Mouse (Mus musculus): ENCODE measurements around the gene Eif2b5.

Gene Eif2b5

DNA sequence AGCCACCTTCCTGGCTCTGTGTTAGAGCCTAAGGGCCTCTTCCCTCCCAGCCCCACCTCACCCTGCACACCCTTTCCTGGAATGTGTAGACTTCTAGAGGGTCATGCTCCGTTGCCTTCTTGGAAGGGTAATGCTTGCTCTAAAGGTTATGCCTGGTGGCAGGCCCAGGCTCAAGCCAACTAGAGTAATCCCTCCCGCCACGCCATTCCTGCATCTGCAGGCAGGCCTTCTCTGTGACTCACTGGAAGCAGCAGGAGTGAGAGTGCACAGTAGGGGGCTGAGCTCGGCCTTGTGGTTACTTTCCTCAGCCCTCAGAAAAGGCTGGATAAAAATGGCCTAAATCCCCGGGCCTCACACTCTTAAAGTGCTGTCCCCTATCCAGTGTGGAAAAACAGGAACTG lies 38.5 kb downstream of the Eif2b5 start:
- peak; percentile 39 for DNase-seq (ENCODE audit: low spot score)

DNA sequence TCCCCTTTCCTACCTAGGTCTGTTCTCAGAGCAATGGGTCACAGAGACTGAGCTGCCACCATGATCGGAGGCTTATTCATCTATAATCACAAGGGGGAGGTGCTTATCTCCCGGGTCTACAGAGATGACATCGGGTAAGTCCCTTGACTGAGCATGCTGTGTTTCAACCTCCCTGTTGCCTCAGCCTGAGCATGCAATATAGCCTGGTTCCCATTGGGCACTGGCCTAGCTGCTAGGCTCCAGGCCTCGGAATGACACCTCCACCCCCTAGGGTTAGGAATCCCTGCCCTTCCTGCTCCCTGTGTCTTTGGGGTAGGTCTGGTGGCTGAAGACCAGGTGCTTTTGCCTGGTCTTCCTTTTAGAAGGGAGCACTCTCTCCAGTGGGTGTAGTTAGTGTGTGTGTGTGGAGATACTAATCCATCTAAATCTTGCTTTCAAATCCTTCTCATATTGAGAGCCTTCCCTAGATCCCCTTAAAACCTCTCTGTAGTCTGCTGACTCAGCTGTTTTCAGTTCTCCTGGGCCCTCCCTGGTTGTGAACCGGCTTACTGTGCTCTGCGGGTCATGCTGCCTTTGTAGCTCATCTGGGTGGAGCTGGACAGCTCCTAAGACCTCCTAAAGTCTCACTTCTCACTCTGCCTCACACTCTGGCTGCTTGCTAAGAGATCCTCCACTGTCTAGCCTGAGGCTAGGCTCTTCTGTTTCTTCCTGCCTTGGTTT lies 39.1 kb downstream of the Eif2b5 start:
- no peak for DNase-seq (ENCODE audit: low spot score)

DNA sequence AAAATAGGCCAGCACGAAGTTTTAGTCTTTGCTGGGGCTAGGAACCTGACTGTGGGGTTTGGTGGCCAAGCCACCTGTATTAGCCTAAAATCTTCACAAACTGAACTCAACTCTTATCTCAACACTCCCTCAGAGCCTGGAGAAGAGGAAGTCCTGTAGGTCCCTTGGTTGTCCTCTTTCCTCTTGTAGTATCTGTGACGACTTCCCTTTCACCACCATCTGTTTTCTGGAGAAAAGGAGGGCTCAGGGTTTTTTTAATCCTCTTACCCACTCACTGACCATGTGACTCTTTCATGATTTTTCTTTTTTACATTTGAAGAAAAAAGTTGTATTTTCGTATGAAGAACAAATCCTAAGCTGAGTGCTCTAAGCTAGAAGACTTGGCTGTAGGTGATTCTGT lies 41.0 kb downstream of the Eif2b5 start:
- DNase-seq (ENCODE audit: low spot score): no peak

DNA sequence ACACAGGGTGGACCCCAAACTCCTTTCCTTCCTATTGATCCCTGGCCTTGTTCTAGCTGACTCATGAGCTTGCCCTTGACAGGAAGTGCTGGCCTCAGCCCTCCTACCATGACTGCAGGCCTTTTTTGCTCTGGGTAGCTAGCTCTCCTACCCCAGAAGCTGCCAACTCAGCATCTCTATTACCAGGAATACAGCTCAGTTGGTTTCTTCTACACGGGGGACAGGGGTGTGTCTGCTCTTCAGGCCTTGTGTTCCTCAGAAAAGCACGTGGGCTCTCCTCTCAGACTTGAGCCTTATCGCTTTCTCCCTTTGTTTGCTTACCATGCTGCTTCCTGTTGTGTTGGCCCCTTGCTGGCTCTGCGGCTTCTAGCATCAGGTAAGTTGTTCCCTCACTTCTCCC lies 41.8 kb downstream of the Eif2b5 start:
- DNase-seq (ENCODE audit: low spot score): no peak

DNA sequence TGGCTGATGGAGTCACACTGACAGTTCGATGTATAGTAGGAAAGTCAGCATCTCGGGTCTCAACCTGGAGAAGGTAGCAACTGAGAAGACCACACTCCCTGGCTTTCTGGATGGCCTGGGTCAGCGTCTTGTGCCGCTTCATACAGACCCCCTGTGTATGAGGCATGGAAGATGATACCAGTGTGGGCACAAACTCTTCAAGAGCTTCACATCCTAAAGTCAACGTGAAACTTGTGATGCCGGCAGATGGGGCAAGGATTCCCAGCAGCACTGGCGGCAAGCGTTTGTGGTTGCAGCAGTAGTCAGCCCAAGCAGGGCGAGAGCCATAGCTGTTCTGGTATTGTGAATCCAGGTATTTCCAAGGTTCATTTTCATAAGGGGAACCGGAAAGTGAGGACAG lies 47.1 kb downstream of the Eif2b5 start:
- no peak for DNase-seq (ENCODE audit: low spot score)

DNA sequence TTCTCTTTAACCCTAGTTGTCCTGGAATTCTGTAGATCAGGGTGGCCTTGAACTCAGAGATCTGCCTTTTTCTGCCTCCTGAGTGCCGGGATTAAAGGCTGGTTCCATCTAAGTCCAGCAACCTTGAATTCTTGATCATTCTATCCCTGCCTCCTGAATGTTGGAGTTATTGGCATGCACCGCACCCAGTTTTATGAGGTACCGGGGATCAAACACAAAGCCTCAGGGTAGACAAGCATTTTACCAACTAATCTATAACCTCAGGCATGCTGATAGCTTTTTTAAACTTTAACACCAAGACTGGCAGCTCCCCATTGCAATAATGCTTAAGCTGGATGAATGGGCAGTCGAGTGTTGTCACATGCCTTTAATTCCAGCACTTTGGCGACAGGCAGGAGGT lies 48.8 kb downstream of the Eif2b5 start:
- no peak for DNase-seq (ENCODE audit: low spot score)

DNA sequence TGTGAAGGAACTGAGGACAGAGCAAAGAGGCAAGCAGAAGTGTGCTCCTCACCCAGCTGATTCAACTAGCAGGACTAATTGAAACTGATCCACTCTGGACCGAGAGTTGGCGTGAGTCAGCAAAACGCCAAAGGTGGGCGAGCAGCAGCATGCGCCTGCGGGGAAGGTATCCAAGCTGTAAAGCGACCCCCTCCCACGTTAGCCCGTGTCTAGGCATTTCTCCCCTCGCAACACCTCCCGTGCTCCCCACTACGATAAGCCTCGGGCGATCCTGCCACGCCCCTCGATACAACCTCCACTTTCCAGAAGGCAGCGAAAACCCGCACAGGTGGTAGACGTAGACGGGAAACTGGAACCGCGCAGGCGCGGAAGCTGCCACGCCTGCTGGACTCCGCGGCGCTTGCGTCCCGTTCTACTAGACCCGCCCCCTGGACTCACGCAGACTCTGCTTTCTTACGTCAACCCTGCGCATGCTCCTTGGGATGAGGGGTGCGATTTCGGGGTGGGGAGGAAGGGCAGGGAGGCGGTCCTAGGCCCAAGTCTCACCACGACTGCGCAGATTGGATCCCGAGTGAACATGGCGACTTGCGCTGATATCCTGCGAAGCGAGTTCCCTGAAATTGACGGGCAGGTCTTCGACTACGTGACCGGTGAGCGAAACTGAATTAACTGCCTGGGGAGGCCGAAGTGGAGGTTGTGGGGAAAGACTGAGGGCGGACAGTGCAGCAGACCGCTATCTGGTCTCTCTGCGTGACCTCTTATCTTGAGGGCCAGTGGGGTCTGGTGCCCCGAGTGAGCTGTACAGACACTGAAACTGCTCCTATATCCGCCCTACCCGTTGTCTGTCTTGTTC lies 49.7 kb downstream of the Eif2b5 start, which contains the start of gene Abcf3:
Gene Abcf3, plus strand, starts transcription at position 482 of the 853 bp plus-strand sequence.
- DNase-seq (ENCODE audit: low spot score): peak; percentile 100

DNA sequence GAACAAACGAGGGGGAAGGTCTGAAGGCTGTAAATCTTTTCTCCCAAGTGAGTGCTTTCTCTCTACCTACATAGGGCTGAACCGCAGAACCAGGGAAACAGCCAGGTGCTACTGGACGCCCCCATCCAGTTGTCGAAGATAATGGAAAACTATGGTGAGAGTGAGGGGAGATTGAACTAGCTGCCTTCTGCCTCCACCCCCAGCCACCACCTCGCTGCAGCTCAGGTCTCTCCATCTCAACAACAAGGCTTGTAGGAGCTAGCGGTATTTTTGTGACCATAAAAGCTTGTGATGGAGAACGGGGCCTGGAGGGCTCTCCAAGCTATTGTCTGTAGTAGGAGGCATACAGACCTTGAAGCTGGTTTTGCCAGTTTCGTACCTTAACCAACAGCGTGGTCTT lies 50.5 kb downstream of the Eif2b5 start:
- DNase-seq (ENCODE audit: low spot score): no peak

DNA sequence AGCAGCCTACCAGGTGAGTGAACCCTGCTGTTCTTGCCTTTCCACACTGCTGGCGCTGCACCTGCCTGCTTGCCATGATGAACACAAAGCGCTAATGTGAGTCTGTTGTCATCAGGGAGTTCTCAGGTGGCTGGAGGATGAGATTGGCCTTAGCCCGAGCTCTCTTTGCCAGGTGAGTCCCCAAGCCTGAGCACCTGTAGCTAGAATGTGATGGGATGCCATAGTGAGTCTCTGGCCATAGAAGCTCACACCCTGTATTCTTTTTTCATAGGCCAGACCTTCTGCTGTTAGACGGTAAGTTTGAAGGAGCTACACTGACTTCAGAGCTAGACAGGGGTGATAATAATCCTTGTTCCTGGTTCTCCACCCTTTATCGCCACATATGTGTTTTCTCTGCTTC lies 53.1 kb downstream of the Eif2b5 start:
- DNase-seq (ENCODE audit: low spot score): no peak

DNA sequence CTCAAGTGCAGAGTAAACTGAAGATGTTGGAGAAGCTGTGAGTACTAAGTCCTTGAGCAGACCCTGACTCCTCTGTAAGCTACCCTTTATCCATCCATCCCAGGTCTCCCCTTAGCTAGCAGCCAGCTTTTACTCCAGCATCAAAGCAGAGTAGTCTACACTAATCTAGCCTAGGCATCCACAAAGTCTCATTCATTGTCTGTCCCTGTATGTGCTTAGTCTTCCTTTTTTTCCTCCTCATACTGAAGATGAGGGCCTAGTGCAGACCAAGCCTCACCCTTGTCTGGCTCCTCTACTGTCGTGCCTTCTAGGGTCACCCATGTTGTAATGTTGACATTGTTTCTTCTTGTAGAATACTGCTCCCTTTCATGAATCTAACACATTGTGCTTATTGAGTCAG lies 54.0 kb downstream of the Eif2b5 start:
- DNase-seq (ENCODE audit: low spot score): no peak

DNA sequence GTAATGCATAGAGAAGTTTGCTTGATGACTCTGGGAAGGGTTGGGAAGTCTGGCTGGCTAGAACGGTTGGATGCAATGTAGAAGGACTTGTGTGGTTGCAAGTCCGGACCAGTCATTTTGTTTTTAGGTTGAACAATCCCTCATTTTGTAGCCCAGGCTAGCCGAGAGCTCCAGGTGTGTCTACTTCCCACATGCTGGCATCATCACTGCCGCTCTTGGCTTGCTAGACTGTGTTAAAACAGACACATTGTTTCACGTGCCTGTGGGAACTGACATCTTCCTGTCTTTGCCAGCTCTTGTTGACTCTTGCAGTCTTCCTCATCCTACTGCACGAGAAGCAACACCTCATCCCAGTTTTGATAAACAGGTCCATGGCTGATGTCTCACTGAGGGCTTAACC lies 56.4 kb downstream of the Eif2b5 start:
- DNase-seq (ENCODE audit: low spot score): no peak

DNA sequence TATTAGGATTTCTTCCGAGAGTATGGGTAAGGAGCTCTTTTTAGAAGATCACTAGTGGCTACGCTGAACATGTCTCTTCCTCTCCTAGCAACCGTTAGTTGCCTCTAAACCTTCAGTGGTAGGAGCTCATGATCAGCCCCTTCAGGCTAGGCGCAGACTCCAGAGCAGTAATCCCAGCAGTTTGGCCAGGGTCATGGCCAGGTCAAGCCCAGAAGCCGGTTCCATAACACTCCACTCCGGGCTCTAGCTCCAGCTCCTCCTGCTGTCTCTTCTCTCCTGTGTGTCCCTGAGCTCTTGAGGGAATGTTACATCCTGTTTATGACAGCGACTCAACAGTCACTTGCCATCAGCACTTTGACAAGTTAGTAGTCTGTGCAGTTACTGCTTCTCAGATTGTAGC lies 58.8 kb downstream of the Eif2b5 start:
- no peak for DNase-seq (ENCODE audit: low spot score)

Data from embryo, embryonic 10 days (tissue).